Comparison of ENCODE assay signal across 9 mouse cellular contexts in the genomic region with DNA sequence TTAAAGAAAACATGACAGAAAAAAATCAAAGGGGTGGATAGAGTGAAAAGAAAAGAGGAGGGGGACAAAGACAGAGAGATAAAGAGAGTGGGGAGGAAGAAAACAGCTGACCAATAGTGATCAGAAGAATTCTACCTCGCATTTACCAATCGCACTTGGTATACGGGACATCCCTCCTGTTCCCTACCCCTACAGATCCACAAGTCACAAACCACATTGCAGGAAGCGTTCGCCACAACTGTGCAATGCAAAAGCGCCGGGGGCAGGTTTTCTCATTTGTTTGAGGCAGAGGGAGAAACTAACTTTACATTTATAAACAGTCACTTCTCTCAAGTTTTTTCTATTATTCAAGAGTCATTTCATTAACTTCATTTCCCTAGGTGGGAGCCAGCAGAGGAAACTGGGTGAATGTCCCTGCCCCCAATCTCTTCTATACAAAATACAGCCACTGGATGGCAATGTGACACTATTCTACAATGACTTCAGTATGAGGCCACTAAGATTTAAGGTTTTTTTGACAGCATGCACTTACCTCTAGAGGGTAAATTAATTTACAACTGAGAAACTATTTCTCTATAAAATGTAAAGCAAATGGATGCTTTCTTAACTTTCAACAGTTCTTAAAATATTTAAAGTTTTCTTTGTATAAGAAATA. TPM values are rescaled to one million over a fixed set of nuclear protein-coding genes. Genes with fewer than 3 reads are reported as not detected.
DNase-seq lines count a peak whose midpoint lies in the region; ATAC-seq and TF ChIP-seq lines count a peak whose summit lies in the region.
"Had no signal": no experiment of that assay in that cellular context is flagged by ENCODE, and none has a peak within 500 bp of the region (broad histone marks: within the 10 kb centered on the region; RNA-seq: fewer than 3 reads in every experiment).

No protein-coding gene starts in this region.

- no peaks in the 10 kb centered on the region for H3K27me3 ChIP-seq in forebrain, postnatal 0 days (ENCODE audit: insufficient read depth, low read length)
- no peaks in the 10 kb centered on the region for H3K27me3 ChIP-seq in forebrain, embryonic 15.5 days
- H3K27me3 ChIP-seq in lung, embryonic 14.5 days (ENCODE audit: insufficient read depth, low read length), result no peaks in the 10 kb centered on the region
- no peaks in the 10 kb centered on the region for H3K27me3 ChIP-seq in midbrain, postnatal 0 days (ENCODE audit: insufficient read depth, low read length)

- no peaks in the 10 kb centered on the region for H3K9me3 ChIP-seq in forebrain, postnatal 0 days (ENCODE audit: low read length)
- H3K9me3 ChIP-seq in forebrain, embryonic 15.5 days, result no peaks in the 10 kb centered on the region
- no peaks in the 10 kb centered on the region for H3K9me3 ChIP-seq in lung, embryonic 14.5 days (ENCODE audit: low read depth, low read length)
- no peaks in the 10 kb centered on the region for H3K9me3 ChIP-seq in midbrain, postnatal 0 days (ENCODE audit: low read length)

- H3K27ac ChIP-seq in forebrain, postnatal 0 days (ENCODE audit: low read depth, low read length), result no peak overlapping the region
- no peak overlapping the region for H3K27ac ChIP-seq in forebrain, embryonic 15.5 days (replicated peaks)
- no peak overlapping the region for H3K27ac ChIP-seq in lung, embryonic 14.5 days (ENCODE audit: low read depth)
- H3K27ac ChIP-seq in midbrain, postnatal 0 days (ENCODE audit: low read depth, low read length), result no peak overlapping the region

- ATAC-seq in forebrain, postnatal 0 days, result peak; percentile 69; the same call in 1 of the 2 replicates
- ATAC-seq in forebrain, embryonic 15.5 days (replicated peaks), result no peak
- no peak for ATAC-seq in lung, embryonic 14.5 days (ENCODE audit: insufficient read depth)
- peak; percentile 52 for ATAC-seq in activated CD4-positive, CD25-positive, alpha-beta regulatory T cell, adult 4 months
- peak; percentile 68; the same call in 1 of the 2 replicates for ATAC-seq in midbrain, postnatal 0 days (ENCODE audit: low FRiP score)

- peaks cover 31% of the 10 kb centered on the region for H3K36me3 ChIP-seq in forebrain, postnatal 0 days (ENCODE audit: insufficient read depth)
- H3K36me3 ChIP-seq in forebrain, embryonic 15.5 days, result peaks cover 19% of the 10 kb centered on the region; the same call in 1 of the 2 replicates
- H3K36me3 ChIP-seq in lung, embryonic 14.5 days (ENCODE audit: insufficient read depth), result peaks cover 25% of the 10 kb centered on the region
- H3K36me3 ChIP-seq in midbrain, postnatal 0 days (ENCODE audit: insufficient read depth, low read length), result peaks cover 26% of the 10 kb centered on the region

- no peak overlapping the region for H3K4me3 ChIP-seq in forebrain, postnatal 0 days (ENCODE audit: low read depth, low read length)
- no peak overlapping the region for H3K4me3 ChIP-seq in forebrain, embryonic 15.5 days
- no peak overlapping the region for H3K4me3 ChIP-seq in lung, embryonic 14.5 days (ENCODE audit: low read depth, low read length)
- no peak overlapping the region for H3K4me3 ChIP-seq in midbrain, postnatal 0 days (ENCODE audit: low read depth, low read length)
- H3K4me3 ChIP-seq: erythroblast, embryonic 14.5 days had no signal

- H3K4me2 ChIP-seq in forebrain, postnatal 0 days (ENCODE audit: low read depth), result no peak overlapping the region
- H3K4me2 ChIP-seq in forebrain, embryonic 15.5 days (replicated peaks), result no peak overlapping the region
- H3K4me2 ChIP-seq in lung, embryonic 14.5 days, result no peak overlapping the region
- H3K4me2 ChIP-seq in midbrain, postnatal 0 days (ENCODE audit: low read depth, low read length, poor library complexity, severe bottlenecking), result no peak overlapping the region

- intact Hi-C loops in left cerebral cortex, postnatal 4 days (cut with DNase I), result loop anchor here (10.0 kb wide), 2 partner anchors 723 to 753 kb away; a partner anchor contains a TSS

- peak; percentile 62 for TF ChIP-seq CTCF in forebrain, postnatal 0 days (IDR thresholded peaks at IDR 0.05; ENCODE audit: low read depth)
- peak; percentile 65 for TF ChIP-seq CTCF in lung, embryonic 14.5 days (IDR thresholded peaks at IDR 0.05; ENCODE audit: low read depth)
- TF ChIP-seq CTCF in midbrain, postnatal 0 days (IDR thresholded peaks at IDR 0.05), result peak; percentile 73

- peak; percentile 44 for DNase-seq in forebrain, postnatal 0 days
- peak; percentile 78 for DNase-seq in lung, embryonic 14.5 days
- no peak for DNase-seq in lung, adult 18-20 months
- peak; percentile 48 for DNase-seq in midbrain, postnatal 0 days (ENCODE audit: low spot score)
- no peak for DNase-seq in left cerebral cortex, postnatal 4 days
- DNase-seq in spleen, postnatal 4 days (ENCODE audit: low spot score in 2 of 2), result no peak

- no peaks in the 10 kb centered on the region for H3K4me1 ChIP-seq in forebrain, postnatal 0 days (ENCODE audit: insufficient read depth)
- H3K4me1 ChIP-seq in forebrain, embryonic 15.5 days, result no peaks in the 10 kb centered on the region
- no peaks in the 10 kb centered on the region for H3K4me1 ChIP-seq in lung, embryonic 14.5 days (ENCODE audit: insufficient read depth)
- no peaks in the 10 kb centered on the region for H3K4me1 ChIP-seq in midbrain, postnatal 0 days (ENCODE audit: insufficient read depth, low read length)

- H3K9ac ChIP-seq in forebrain, postnatal 0 days, result no peak overlapping the region
- H3K9ac ChIP-seq in forebrain, embryonic 15.5 days (replicated peaks), result no peak overlapping the region
- H3K9ac ChIP-seq in lung, embryonic 14.5 days, result no peak overlapping the region
- no peak overlapping the region for H3K9ac ChIP-seq in midbrain, postnatal 0 days (replicated peaks; ENCODE audit: low read length, poor library complexity, severe bottlenecking)

- WGBS in forebrain, postnatal 0 days, result 91% methylated on average over 7 of the region's 7 CpGs
- WGBS in forebrain, embryonic 15.5 days, result 94% methylated on average over 7 of the region's 7 CpGs
- WGBS in lung, embryonic 14.5 days, result 81% methylated on average over 7 of the region's 7 CpGs
- 91% methylated on average over 7 of the region's 7 CpGs for WGBS in midbrain, postnatal 0 days

RNA-seq across cellular contexts. Expression of a gene that starts 46.0 kb away (rescaled TPM):
- total RNA-seq in forebrain, postnatal 0 days (2014; rRNA removed), result 0.77 and 1.3 TPM in 2 replicates
- 0.13 TPM in 1 of 2 replicates, not detected in the other for polyA plus RNA-seq in forebrain, postnatal 0 days (2015; fragmentation: Nextera tagmentation; extraction: Ambion mirVana)
- polyA plus RNA-seq in forebrain, embryonic 15.5 days (2015; fragmentation: Nextera tagmentation; extraction: Ambion mirVana), result not detected in 2 replicates
- 0.20 TPM in 1 of 2 replicates, not detected in the other for polyA plus RNA-seq in lung, embryonic 14.5 days (2014; fragmentation: Nextera tagmentation; extraction: Ambion mirVana)
- not detected for polyA plus RNA-seq in activated CD4-positive, CD25-positive, alpha-beta regulatory T cell, adult 4 months (2017; shearing (Covaris generic))
- 0.66 and 0.99 TPM in 2 replicates for total RNA-seq in midbrain, postnatal 0 days (2014; rRNA removed)
- not detected in 2 replicates for polyA plus RNA-seq in midbrain, postnatal 0 days (2015; fragmentation: Nextera tagmentation; extraction: Ambion mirVana)
- total RNA-seq in left cerebral cortex, postnatal 4 days (2021), result 1 to 10 TPM; 1.0 to 1.2 TPM
- polyA plus RNA-seq: erythroblast, embryonic 14.5 days had no signal

Comparison
In these comparisons a context has a peak if more than half of its experiments do, and no peak if none do; other contexts are left out.
1. ATAC-seq: peak in forebrain, postnatal 0 days (single experiment), activated CD4-positive, CD25-positive, alpha-beta regulatory T cell, adult 4 months (single experiment) and midbrain, postnatal 0 days (single experiment); none in forebrain, embryonic 15.5 days (single experiment) and lung, embryonic 14.5 days (single experiment).
2. DNase-seq: peak in forebrain, postnatal 0 days (single experiment), lung, embryonic 14.5 days (single experiment) and midbrain, postnatal 0 days (single experiment); none in lung, adult 18-20 months (0 of 2), left cerebral cortex, postnatal 4 days (single experiment) and spleen, postnatal 4 days (0 of 2).
3. Peak in every context shown above with its lines, with median percentiles within 50 percentile points of each other: CTCF ChIP-seq.